Mouse (Mus musculus) olfactory bulb, adult 2 months (tissue): ENCODE data around the gene Cyb5rl.

Experiments
- CTCF ChIP-seq: fragments of 200-500 bp; IDR thresholded peaks from 2 replicates; pipeline ENCODE4 v1.5.1; 2012; ENCODE audit warnings: low read depth, mild to moderate bottlenecking, low read length, moderate library complexity; ENCODE audit not compliant: insufficient read depth
- POLR2A ChIP-seq: fragments of 200-500 bp; IDR thresholded peaks from 2 replicates; pipeline ENCODE4 v1.6.1; 2012; ENCODE audit warnings: mild to moderate bottlenecking, low read depth, low read length, moderate library complexity; ENCODE audit not compliant: insufficient read depth

DNA sequence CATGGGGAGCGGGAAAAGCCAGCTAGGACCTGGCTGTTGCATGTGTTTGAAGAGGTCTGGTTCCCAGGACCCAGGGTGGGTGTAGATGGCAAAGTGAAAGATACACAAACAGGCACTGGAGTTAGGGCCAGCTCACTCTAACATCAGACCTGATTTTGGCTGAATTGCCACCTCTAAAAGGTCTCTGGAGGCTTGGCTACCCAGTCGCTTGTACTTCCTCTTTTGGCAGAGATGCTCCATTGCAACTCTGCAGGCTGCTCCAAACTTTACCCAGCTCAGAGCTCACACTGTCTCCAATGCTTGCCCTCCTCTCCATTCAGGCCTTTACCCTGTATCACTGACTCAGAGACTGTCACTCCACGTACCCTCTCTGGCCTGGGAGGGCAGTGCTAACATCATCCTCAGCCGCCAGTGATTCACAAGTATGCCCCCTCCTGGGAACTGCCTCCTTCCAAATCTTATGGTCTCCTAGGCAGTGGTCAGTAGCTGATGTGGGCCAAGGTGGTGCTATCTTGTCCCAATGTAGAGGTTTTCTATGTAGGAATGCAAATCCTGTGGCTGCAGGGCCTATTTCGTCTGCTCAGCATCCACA lies 13.7 kb upstream of the Cyb5rl start:
- no peak for TF ChIP-seq CTCF
- no peak for TF ChIP-seq POLR2A
